Comparison of ENCODE assay signal across 9 mouse cellular contexts in genomic region chr2:73528516-73529355, GRCm38 (mm10). TPM values are rescaled to one million over a fixed set of nuclear protein-coding genes. Genes with fewer than 3 reads are reported as not detected.
DNase-seq lines count a peak whose midpoint lies in the region; ATAC-seq and TF ChIP-seq lines count a peak whose summit lies in the region.
"Had no signal": no experiment of that assay in that cellular context is flagged by ENCODE, and none has a peak within 500 bp of the region (broad histone marks: within the 10 kb centered on the region; RNA-seq: fewer than 3 reads in every experiment).

No protein-coding gene starts in this region.

- H3K4me3 ChIP-seq in heart, postnatal 0 days (ENCODE audit: low read depth, low read length): peak overlapping the region; percentile 89
- peak overlapping the region; percentile 93 for H3K4me3 ChIP-seq in neural tube, embryonic 11.5 days (ENCODE audit: low read depth, low read length)

- ATAC-seq in heart, postnatal 0 days (ENCODE audit: insufficient read depth, low read depth): peak; percentile 13; the same call in 1 of the 2 replicates
- ATAC-seq in neural tube, embryonic 11.5 days (ENCODE audit: insufficient read depth, low FRiP score, low TSS enrichment): peak; percentile 66

- no peak for TF ChIP-seq CTCF in heart, postnatal 0 days (IDR thresholded peaks at IDR 0.05; ENCODE audit: low read depth)

- no peaks in the 10 kb centered on the region for H3K27me3 ChIP-seq in heart, postnatal 0 days (ENCODE audit: control insufficient read depth, insufficient read depth, low read length)
- H3K27me3 ChIP-seq in neural tube, embryonic 11.5 days (ENCODE audit: control insufficient read depth, insufficient read depth, low read length): no peaks in the 10 kb centered on the region

- peak overlapping the region; percentile 94 for H3K4me2 ChIP-seq in heart, postnatal 0 days (ENCODE audit: low read depth, low read length)
- peak overlapping the region; percentile 90 for H3K4me2 ChIP-seq in neural tube, embryonic 11.5 days (ENCODE audit: low read depth)

- peak overlapping the region; percentile 81 for H3K9ac ChIP-seq in heart, postnatal 0 days (replicated peaks; ENCODE audit: low read depth, low read length)
- peak overlapping the region; percentile 89 for H3K9ac ChIP-seq in neural tube, embryonic 11.5 days (ENCODE audit: low read length)

- no peaks in the 10 kb centered on the region for H3K9me3 ChIP-seq in heart, postnatal 0 days (replicated peaks; ENCODE audit: control insufficient read depth, low read length)
- H3K9me3 ChIP-seq in neural tube, embryonic 11.5 days (ENCODE audit: control insufficient read depth, low read length): no peaks in the 10 kb centered on the region

- H3K27ac ChIP-seq in heart, postnatal 0 days (ENCODE audit: low read depth): peak overlapping the region; percentile 87
- peak overlapping the region; percentile 67 for H3K27ac ChIP-seq in neural tube, embryonic 11.5 days (ENCODE audit: low read depth, low read length)

- TF ChIP-seq EP300 in heart, postnatal 0 days (IDR thresholded peaks at IDR 0.05; ENCODE audit: low read depth): no peak

- peak; percentile 45 to 46 for DNase-seq in cerebellum, postnatal 10 days
- no peak for DNase-seq in cerebellum, postnatal 36 days
- DNase-seq in 3134 (ENCODE audit: extremely low read depth, insufficient read length, low spot score): peak; percentile 72
- peak; percentile 50 for DNase-seq in embryo, embryonic 10 days (ENCODE audit: low spot score)
- DNase-seq in heart, postnatal 0 days (ENCODE audit: low spot score): no peak
- DNase-seq in liver: peak; percentile 30
- DNase-seq in neural tube, embryonic 11.5 days (ENCODE audit: low spot score): peak; percentile 65
- DNase-seq in layer of hippocampus, postnatal 25 days (ENCODE audit: extremely low spot score in 1 of 2, low spot score in 1 of 2): no peak

- 4% methylated on average over 52 of the region's 59 CpGs for WGBS in heart, postnatal 0 days
- 3% methylated on average over 49 of the region's 59 CpGs for WGBS in neural tube, embryonic 11.5 days

- peaks cover 8% of the 10 kb centered on the region; the same call in 1 of the 2 replicates for H3K4me1 ChIP-seq in heart, postnatal 0 days (ENCODE audit: control insufficient read depth, insufficient read depth)
- H3K4me1 ChIP-seq in neural tube, embryonic 11.5 days (ENCODE audit: control insufficient read depth, insufficient read depth, low read length): no peaks in the 10 kb centered on the region

- no peaks in the 10 kb centered on the region for H3K36me3 ChIP-seq in heart, postnatal 0 days (replicated peaks; ENCODE audit: control insufficient read depth, insufficient read depth, low read length)
- H3K36me3 ChIP-seq in neural tube, embryonic 11.5 days (ENCODE audit: control insufficient read depth, insufficient read depth, low read length): no peaks in the 10 kb centered on the region
- H3K36me3 ChIP-seq: G1E had no signal

RNA-seq across cellular contexts. Expression of gene Wipf1, which starts 0.8 kb away (rescaled TPM):
- total RNA-seq in heart, postnatal 0 days (2014; rRNA removed; ENCODE audit: low replicate concordance): 1.7 and 20.3 TPM in 2 replicates
- polyA plus RNA-seq in heart, postnatal 0 days (2015; fragmentation: Nextera tagmentation; extraction: Ambion mirVana): 2.9 and 3.1 TPM in 2 replicates
- 9.0 and 9.6 TPM in 2 replicates for polyA plus RNA-seq in neural tube, embryonic 11.5 days (2014; fragmentation: Nextera tagmentation; extraction: Ambion mirVana)
- total RNA-seq in layer of hippocampus, postnatal 25 days (2021): 10 to 100 TPM in 1 of 2 experiments, 1 to 10 TPM in 1; 9.8 to 10.4 TPM

RNA-seq across cellular contexts. Expression of gene Chrna1, which starts 51.4 kb away (rescaled TPM):
- total RNA-seq in heart, postnatal 0 days (2014; rRNA removed; ENCODE audit: low replicate concordance): not detected in 2 replicates
- 0.03 and 0.05 TPM in 2 replicates for polyA plus RNA-seq in heart, postnatal 0 days (2015; fragmentation: Nextera tagmentation; extraction: Ambion mirVana)
- 2.0 and 2.4 TPM in 2 replicates for polyA plus RNA-seq in neural tube, embryonic 11.5 days (2014; fragmentation: Nextera tagmentation; extraction: Ambion mirVana)
- total RNA-seq in layer of hippocampus, postnatal 25 days (2021): under 1 TPM; 0.35 to 0.57 TPM
- polyA plus RNA-seq: G1E had no signal

Comparison
In these comparisons a context has a peak if more than half of its experiments do, and no peak if none do; other contexts are left out.
1. DNase-seq: peak in cerebellum, postnatal 10 days (2 of 2), 3134 (single experiment), embryo, embryonic 10 days (single experiment), liver (single experiment) and neural tube, embryonic 11.5 days (single experiment); none in cerebellum, postnatal 36 days (0 of 2), heart, postnatal 0 days (single experiment) and layer of hippocampus, postnatal 25 days (0 of 2).